15 mouse cellular contexts compared by ENCODE assay signal in genomic region chr2:119602488-119602887, GRCm38 (mm10). TPM values are rescaled to one million over a fixed set of nuclear protein-coding genes. Genes with fewer than 3 reads are reported as not detected.
DNase-seq lines count a peak whose midpoint lies in the region; ATAC-seq and TF ChIP-seq lines count a peak whose summit lies in the region.
"Had no signal": no experiment of that assay in that cellular context is flagged by ENCODE, and none has a peak within 500 bp of the region (broad histone marks: within the 10 kb centered on the region; RNA-seq: fewer than 3 reads in every experiment).

No protein-coding gene starts in this region.

- no peaks in the 10 kb centered on the region for H3K27me3 ChIP-seq in heart, embryonic 16.5 days (ENCODE audit: control insufficient read depth, insufficient read depth, low read length)
- H3K27me3 ChIP-seq in liver, adult 2 months (ENCODE audit: control insufficient read depth, insufficient read depth, low read length): no peaks in the 10 kb centered on the region
- H3K27me3 ChIP-seq in liver, embryonic 12.5 days (replicated peaks): no peaks in the 10 kb centered on the region
- no peaks in the 10 kb centered on the region for H3K27me3 ChIP-seq in stomach, embryonic 16.5 days (ENCODE audit: control insufficient read depth, insufficient read depth, low read length)
- H3K27me3 ChIP-seq: forebrain, embryonic 15.5 days; limb, embryonic 15.5 days had no signal

- no peak for ATAC-seq in heart, embryonic 16.5 days (replicated peaks; ENCODE audit: extremely low read depth, insufficient read depth, low FRiP score)
- no peak for ATAC-seq in liver, embryonic 12.5 days
- ATAC-seq in stomach, embryonic 16.5 days (ENCODE audit: insufficient read depth, low FRiP score): no peak
- ATAC-seq: forebrain, embryonic 15.5 days had no signal

- H3K36me3 ChIP-seq in heart, embryonic 16.5 days (ENCODE audit: control insufficient read depth, insufficient read depth): peaks cover 40% of the 10 kb centered on the region
- peaks cover 57% of the 10 kb centered on the region for H3K36me3 ChIP-seq in liver, adult 2 months (ENCODE audit: control insufficient read depth, insufficient read depth, low read length)
- H3K36me3 ChIP-seq in liver, embryonic 12.5 days: peaks cover 89% of the 10 kb centered on the region
- H3K36me3 ChIP-seq in stomach, embryonic 16.5 days (ENCODE audit: control insufficient read depth, insufficient read depth, low read length): peaks cover 7% of the 10 kb centered on the region; the same call in 1 of the 2 replicates

- no peak for TF ChIP-seq POLR2A in liver, adult 2 months (IDR thresholded peaks at IDR 0.05; ENCODE audit: extremely low read depth, insufficient read depth, low read length)

- no peak for DNase-seq in heart, postnatal 36 days
- peak; percentile 48 for DNase-seq in liver, adult 2 months (ENCODE audit: extremely low read depth, low read depth, low spot score)
- DNase-seq in liver: no peak
- DNase-seq in gastrocnemius, postnatal 14 days: no peak
- DNase-seq: adrenal gland, postnatal 14 days; cerebellum, adult 11-12 months; cerebellum, postnatal 36 days; midbrain, embryonic 14.5 days had no signal

- H3K9ac ChIP-seq in heart, embryonic 16.5 days (ENCODE audit: low read length): 0 out of 2 replicates have a peak overlapping the region, but pooled peaks have one; percentile 25
- no peak overlapping the region for H3K9ac ChIP-seq in liver, adult 2 months (ENCODE audit: low read depth, low read length)
- H3K9ac ChIP-seq in liver, embryonic 12.5 days: peak overlapping the region; percentile 58
- H3K9ac ChIP-seq in stomach, embryonic 16.5 days (ENCODE audit: low read length): 0 out of 2 replicates have a peak overlapping the region, but pooled peaks have one; percentile 3
- H3K9ac ChIP-seq: forebrain, embryonic 15.5 days; limb, embryonic 15.5 days had no signal

- no peak overlapping the region for H3K4me3 ChIP-seq in heart, embryonic 16.5 days (ENCODE audit: low read length)
- no peak overlapping the region for H3K4me3 ChIP-seq in liver, adult 2 months (ENCODE audit: insufficient read depth, low read depth, low read length)
- H3K4me3 ChIP-seq in liver, embryonic 12.5 days: peak overlapping the region; percentile 5; the same call in 1 of the 2 replicates
- no peak overlapping the region for H3K4me3 ChIP-seq in stomach, embryonic 16.5 days (replicated peaks; ENCODE audit: low read length)
- H3K4me3 ChIP-seq: forebrain, embryonic 15.5 days; hindbrain, embryonic 10.5 days; limb, embryonic 15.5 days had no signal

- H3K4me2 ChIP-seq in heart, embryonic 16.5 days (ENCODE audit: low read depth, low read length): no peak overlapping the region; the same call in 1 of the 2 replicates
- peak overlapping the region; percentile 60 for H3K4me2 ChIP-seq in liver, embryonic 12.5 days
- no peak overlapping the region for H3K4me2 ChIP-seq in stomach, embryonic 16.5 days (ENCODE audit: low read depth, low read length)
- H3K4me2 ChIP-seq: forebrain, embryonic 15.5 days; limb, embryonic 15.5 days had no signal

- H3K4me1 ChIP-seq in heart, embryonic 16.5 days (ENCODE audit: control insufficient read depth, insufficient read depth, low read length): peaks cover 34% of the 10 kb centered on the region
- H3K4me1 ChIP-seq in liver, adult 2 months (ENCODE audit: control insufficient read depth, insufficient read depth, low read length): peaks cover 11% of the 10 kb centered on the region
- H3K4me1 ChIP-seq in liver, embryonic 12.5 days: peaks cover 84% of the 10 kb centered on the region
- peaks cover 8% of the 10 kb centered on the region for H3K4me1 ChIP-seq in stomach, embryonic 16.5 days (ENCODE audit: control insufficient read depth, insufficient read depth, low read length)
- H3K4me1 ChIP-seq: hindbrain, embryonic 10.5 days had no signal

- no peak overlapping the region; the same call in 1 of the 2 replicates for H3K27ac ChIP-seq in heart, embryonic 16.5 days (ENCODE audit: low read length)
- H3K27ac ChIP-seq in liver, adult 2 months (replicated peaks; ENCODE audit: insufficient read depth, low read depth, low read length): no peak overlapping the region
- H3K27ac ChIP-seq in liver, embryonic 12.5 days: peak overlapping the region; percentile 76
- no peak overlapping the region for H3K27ac ChIP-seq in stomach, embryonic 16.5 days (ENCODE audit: low read length)
- H3K27ac ChIP-seq: forebrain, embryonic 15.5 days; hindbrain, embryonic 10.5 days; limb, embryonic 15.5 days had no signal

- H3K9me3 ChIP-seq in heart, embryonic 16.5 days (replicated peaks; ENCODE audit: control insufficient read depth, low read length): no peaks in the 10 kb centered on the region
- no peaks in the 10 kb centered on the region for H3K9me3 ChIP-seq in liver, embryonic 12.5 days (replicated peaks)
- no peaks in the 10 kb centered on the region for H3K9me3 ChIP-seq in stomach, embryonic 16.5 days (replicated peaks; ENCODE audit: control insufficient read depth, low read length)
- H3K9me3 ChIP-seq: forebrain, embryonic 15.5 days; hindbrain, embryonic 10.5 days; limb, embryonic 15.5 days had no signal

- no peak for TF ChIP-seq CTCF in liver, adult 2 months (IDR thresholded peaks at IDR 0.05; ENCODE audit: low read depth, low read length)

- intact Hi-C loops in heart, postnatal 36 days (cut with DNase I): no loop called here
- intact Hi-C loops in gastrocnemius, postnatal 14 days (cut with DNase I; ENCODE audit: low total_unique reads): no loop called here

- H3K79me2 ChIP-seq in liver, adult 2 months (ENCODE audit: control insufficient read depth, insufficient read depth, low read length): no peaks in the 10 kb centered on the region

- 27% methylated on average over 1 of the region's 1 CpGs for WGBS in heart, embryonic 16.5 days
- 0% methylated on average over 1 of the region's 1 CpGs for WGBS in liver, adult 2 months
- 74% methylated on average over 1 of the region's 1 CpGs for WGBS in liver, embryonic 12.5 days (ENCODE audit: insufficient replicate concordance)
- WGBS in stomach, embryonic 16.5 days: 42% methylated on average over 1 of the region's 1 CpGs

RNA-seq across cellular contexts. Expression of gene Nusap1, which starts 15.6 kb away (rescaled TPM):
- polyA plus RNA-seq in heart, embryonic 16.5 days (2015; fragmentation: Nextera tagmentation; extraction: Ambion mirVana): 42.1 and 53.3 TPM in 2 replicates
- 1 to 10 TPM; 1.7 TPM for total RNA-seq in heart, postnatal 36 days (2021)
- total RNA-seq in liver, adult 2 months (2014; rRNA removed): 0.46 and 1.4 TPM in 2 replicates
- polyA plus RNA-seq in liver, adult 2 months (2012; rRNA removed): 0.06 and 0.07 TPM in 2 replicates
- polyA plus RNA-seq in liver, embryonic 12.5 days (2016; fragmentation: Nextera tagmentation; extraction: Ambion mirVana): 90.2 and 91.3 TPM in 2 replicates
- 62.7 and 65.4 TPM in 2 replicates for polyA plus RNA-seq in stomach, embryonic 16.5 days (2015; fragmentation: Nextera tagmentation; extraction: Ambion mirVana)
- total RNA-seq in gastrocnemius, postnatal 14 days (2021): 1 to 10 TPM; 3.1 TPM

RNA-seq across cellular contexts. Expression of gene Oip5, which starts 15.8 kb away (rescaled TPM):
- 20.5 and 23.2 TPM in 2 replicates for polyA plus RNA-seq in heart, embryonic 16.5 days (2015; fragmentation: Nextera tagmentation; extraction: Ambion mirVana)
- under 1 TPM; 0.24 to 0.56 TPM for total RNA-seq in heart, postnatal 36 days (2021)
- total RNA-seq in liver, adult 2 months (2014; rRNA removed): 0.92 and 0.94 TPM in 2 replicates
- 0.37 and 0.69 TPM in 2 replicates for polyA plus RNA-seq in liver, adult 2 months (2012; rRNA removed)
- 43.6 and 46.4 TPM in 2 replicates for polyA plus RNA-seq in liver, embryonic 12.5 days (2016; fragmentation: Nextera tagmentation; extraction: Ambion mirVana)
- polyA plus RNA-seq in stomach, embryonic 16.5 days (2015; fragmentation: Nextera tagmentation; extraction: Ambion mirVana): 22.3 and 24.9 TPM in 2 replicates
- 1 to 10 TPM in 1 of 2 experiments, under 1 TPM in 1; 0.82 to 1.2 TPM for total RNA-seq in gastrocnemius, postnatal 14 days (2021)
- total RNA-seq: gastrocnemius, adult 18-20 months had no signal

RNA-seq across cellular contexts. Expression of gene Chp1, which starts 55.0 kb away (rescaled TPM):
- 52.3 and 52.5 TPM in 2 replicates for polyA plus RNA-seq in heart, embryonic 16.5 days (2015; fragmentation: Nextera tagmentation; extraction: Ambion mirVana)
- 10 to 100 TPM; 92.1 to 94.7 TPM for total RNA-seq in heart, postnatal 36 days (2021)
- 165 and 178 TPM in 2 replicates for total RNA-seq in liver, adult 2 months (2014; rRNA removed)
- 176 and 216 TPM in 2 replicates for polyA plus RNA-seq in liver, adult 2 months (2012; rRNA removed)
- polyA plus RNA-seq in liver, embryonic 12.5 days (2016; fragmentation: Nextera tagmentation; extraction: Ambion mirVana): 43.4 and 44.1 TPM in 2 replicates
- 92.4 and 110 TPM in 2 replicates for polyA plus RNA-seq in stomach, embryonic 16.5 days (2015; fragmentation: Nextera tagmentation; extraction: Ambion mirVana)
- 10 to 100 TPM; 53.3 to 60.3 TPM for total RNA-seq in gastrocnemius, postnatal 14 days (2021)

RNA-seq across cellular contexts. Expression of gene Exd1, which starts 55.1 kb away (rescaled TPM):
- 0.09 and 0.11 TPM in 2 replicates for polyA plus RNA-seq in heart, embryonic 16.5 days (2015; fragmentation: Nextera tagmentation; extraction: Ambion mirVana)
- under 1 TPM; 0.06 to 0.11 TPM for total RNA-seq in heart, postnatal 36 days (2021)
- 0.83 and 0.87 TPM in 2 replicates for total RNA-seq in liver, adult 2 months (2014; rRNA removed)
- 0.66 and 0.87 TPM in 2 replicates for polyA plus RNA-seq in liver, adult 2 months (2012; rRNA removed)
- 0.07 and 0.17 TPM in 2 replicates for polyA plus RNA-seq in liver, embryonic 12.5 days (2016; fragmentation: Nextera tagmentation; extraction: Ambion mirVana)
- 0.18 and 0.24 TPM in 2 replicates for polyA plus RNA-seq in stomach, embryonic 16.5 days (2015; fragmentation: Nextera tagmentation; extraction: Ambion mirVana)
- under 1 TPM; 0.13 to 0.35 TPM for total RNA-seq in gastrocnemius, postnatal 14 days (2021)

Comparison
In these comparisons a context has a peak if more than half of its experiments do, and no peak if none do; other contexts are left out.
1. RNA of gene Nusap1, which starts 15.6 kb away (polyA plus RNA-seq): 90.2 to 91.3 TPM in liver, embryonic 12.5 days, 62.7 to 65.4 TPM in stomach, embryonic 16.5 days and 42.1 to 53.3 TPM in heart, embryonic 16.5 days; 0.06 to 0.07 TPM in liver, adult 2 months; every median in the first group is over 10 times any median in the second.
2. RNA of gene Oip5, which starts 15.8 kb away (polyA plus RNA-seq): 43.6 to 46.4 TPM in liver, embryonic 12.5 days, 20.5 to 23.2 TPM in heart, embryonic 16.5 days and 22.3 to 24.9 TPM in stomach, embryonic 16.5 days; 0.37 to 0.69 TPM in liver, adult 2 months; every median in the first group is over 10 times any median in the second.